Mouse (Mus musculus) liver, embryonic 12.5 days (tissue): ENCODE measurements around the gene 4930519P11Rik. TPM values are rescaled to one million over a fixed set of nuclear protein-coding genes. Genes with fewer than 3 reads are reported as not detected.

Experiments
- ATAC-seq: fragments of 200-750 bp; cut with Nextera tagmentation; 2 replicates; pipeline ENCODE4 v1.8.0; 2017; ENCODE audit warnings: moderate number of reproducible peaks, mild to moderate bottlenecking, moderate library complexity
- H3K27ac ChIP-seq: fragments of 300-500 bp; sonication (generic); 2 replicates; pipeline ENCODE4 v1.5.1; 2016; ENCODE audit warnings: mild to moderate bottlenecking
- H3K27me3 ChIP-seq: fragments of 300-500 bp; sonication (generic); replicated peaks from 2 replicates; pipeline ENCODE4 v1.6.1; 2016; ENCODE audit warnings: mild to moderate bottlenecking, moderate library complexity
- H3K36me3 ChIP-seq: fragments of 300-500 bp; sonication (generic); 2 replicates; pipeline ENCODE4 v1.6.1; 2016; ENCODE audit warnings: mild to moderate bottlenecking, moderate library complexity
- H3K4me1 ChIP-seq: fragments of 300-500 bp; sonication (generic); 2 replicates; pipeline ENCODE4 v1.6.1; 2016
- H3K4me2 ChIP-seq: fragments of 300-500 bp; sonication (generic); 2 replicates; pipeline ENCODE4 v1.6.1; 2016; ENCODE audit warnings: mild to moderate bottlenecking, moderate library complexity
- H3K4me3 ChIP-seq: fragments of 300-500 bp; sonication (generic); 2 replicates; pipeline ENCODE4 v1.5.1; 2016; ENCODE audit warnings: mild to moderate bottlenecking, moderate library complexity
- H3K9ac ChIP-seq: fragments of 300-500 bp; sonication (generic); 2 replicates; pipeline ENCODE4 v1.6.1; 2016; ENCODE audit warnings: mild to moderate bottlenecking, moderate library complexity
- H3K9me3 ChIP-seq: fragments of 300-500 bp; sonication (generic); replicated peaks from 2 replicates; pipeline ENCODE4 v1.6.1; 2016; ENCODE audit warnings: mild to moderate bottlenecking, moderate library complexity
- WGBS: fragments of 180-500 bp; shearing (Covaris S2); methylation state at CpG from one replicate; pipeline ENCODE4 v1.1.7; 2016; ENCODE audit not compliant: insufficient replicate concordance; 5-methylcytosine and 5-hydroxymethylcytosine counted together
- polyA plus RNA-seq: library from polyadenylated mRNA; unstranded; fragments of >200 nt; fragmentation: Nextera tagmentation; extraction: Ambion mirVana; gene quantifications from 2 replicates; pipeline ENCODE4 v1.2.1, GENCODE M21; 2016

The 4930519P11Rik gene
- polyA plus RNA-seq, 1 experiment from 2014 or later = 0.45 TPM

- Histone ChIP-seq H3K4me2 (no peak overlapping the region), H3K27ac (no peak overlapping the region), H3K4me1 (0 out of 2 replicates have a peak, but pooled peaks cover 5% of the 10 kb centered on the region), H3K9me3 (no peaks in the 10 kb centered on the region), H3K9ac (no peak overlapping the region), H3K4me3 (no peak overlapping the region), H3K36me3 (no peaks in the 10 kb centered on the region), H3K27me3 (no peaks in the 10 kb centered on the region)
- whole genome bisulfite sequencing = 66% methylated on average over 12 of the region's 12 CpGs
- no peak for ATAC-seq
Measured at GRCm38 (mm10) chr2:154576876-154577743, 36.1 kb downstream of the 4930519P11Rik start.

- Histone ChIP-seq H3K9ac (no peak overlapping the region), H3K36me3 (no peaks in the 10 kb centered on the region), H3K27ac (no peak overlapping the region), H3K4me3 (no peak overlapping the region), H3K9me3 (no peaks in the 10 kb centered on the region), H3K4me1 (peaks cover 23% of the 10 kb centered on the region), H3K27me3 (no peaks in the 10 kb centered on the region), H3K4me2 (no peak overlapping the region)
- 51% methylated on average over 7 of the region's 7 CpGs for WGBS
- ATAC-seq = no peak
Measured at GRCm38 (mm10) chr2:154574271-154574670, 39.0 kb downstream of the 4930519P11Rik start.

DNA sequence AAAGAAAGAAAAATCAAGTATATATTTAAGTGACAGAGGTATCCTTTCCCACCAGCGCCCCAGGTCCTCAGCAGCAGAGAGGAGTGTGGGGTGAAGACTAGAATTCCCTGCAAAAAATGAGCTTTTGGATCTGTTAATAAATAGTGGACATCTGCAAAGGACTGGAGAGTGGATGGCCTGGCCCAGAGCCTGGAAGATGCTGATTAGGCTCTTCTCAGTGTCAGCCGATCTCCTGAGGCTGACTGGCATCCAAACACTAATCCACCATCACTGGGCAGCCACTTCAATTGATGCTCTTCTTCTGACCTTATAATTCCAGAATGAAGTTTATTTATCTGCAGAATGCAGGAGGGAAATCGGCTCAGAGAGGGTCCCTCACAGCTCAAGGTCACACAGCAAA lies 40.2 kb downstream of the 4930519P11Rik start:
- Histone ChIP-seq H3K4me2 (no peak overlapping the region), H3K27ac (no peak overlapping the region), H3K4me3 (no peak overlapping the region), H3K36me3 (0 out of 2 replicates have a peak, but pooled peaks cover under 1% of the 10 kb centered on the region), H3K9me3 (no peaks in the 10 kb centered on the region), H3K27me3 (no peaks in the 10 kb centered on the region), H3K4me1 (peaks cover 34% of the 10 kb centered on the region), H3K9ac (no peak overlapping the region)
- WGBS = 73% methylated on average over 3 of the region's 3 CpGs
- ATAC-seq = no peak

- Histone ChIP-seq H3K4me1 (peaks cover 44% of the 10 kb centered on the region), H3K27ac (no peak overlapping the region), H3K4me2 (no peak overlapping the region), H3K27me3 (no peaks in the 10 kb centered on the region), H3K4me3 (no peak overlapping the region), H3K9me3 (no peaks in the 10 kb centered on the region), H3K9ac (no peak overlapping the region), H3K36me3 (0 out of 2 replicates have a peak, but pooled peaks cover 4% of the 10 kb centered on the region)
- no peak for ATAC-seq
- WGBS = 65% methylated on average over 8 of the region's 8 CpGs
Measured at GRCm38 (mm10) chr2:154571976-154572375, 41.3 kb downstream of the 4930519P11Rik start.

DNA sequence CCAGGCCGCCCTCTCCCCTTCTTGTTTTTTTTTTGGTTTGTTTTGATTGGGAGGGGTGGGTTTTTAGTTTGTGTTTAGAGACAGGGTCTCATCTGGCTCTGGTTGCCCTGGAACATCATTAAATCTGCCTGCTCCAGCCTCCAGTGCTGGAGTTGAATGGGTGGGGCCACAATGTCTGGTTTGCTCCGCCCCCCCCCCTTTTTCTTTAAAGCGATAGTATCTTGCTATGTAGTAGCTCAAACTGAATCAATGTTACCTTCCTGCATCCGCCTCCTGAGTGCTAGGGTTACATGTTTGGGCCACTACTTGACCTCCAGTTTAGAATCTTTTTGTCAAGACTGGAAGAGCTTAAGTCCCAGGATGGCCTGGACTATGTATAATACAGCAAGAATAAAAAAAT lies 42.0 kb downstream of the 4930519P11Rik start:
- ATAC-seq = no peak
- 0 out of 2 replicates have a peak overlapping the region, but pooled peaks have one; percentile 62 for H3K27ac ChIP-seq
- H3K9ac ChIP-seq = peak overlapping the region; percentile 68; the same call in 1 of the 2 replicates
- 46% methylated on average over 4 of the region's 4 CpGs for WGBS
- H3K4me2 ChIP-seq = peak overlapping the region; percentile 81; the same call in 1 of the 2 replicates
- H3K4me3 ChIP-seq = no peak overlapping the region
- no peaks in the 10 kb centered on the region for H3K9me3 ChIP-seq
- H3K36me3 ChIP-seq = peaks cover 4% of the 10 kb centered on the region; the same call in 1 of the 2 replicates
- no peaks in the 10 kb centered on the region for H3K27me3 ChIP-seq
- peaks cover 48% of the 10 kb centered on the region for H3K4me1 ChIP-seq

GRCm38 (mm10) chr2:154570666-154571065 lies 42.6 kb downstream of the 4930519P11Rik start:
- 35% methylated on average over 4 of the region's 4 CpGs for WGBS
- peaks cover 52% of the 10 kb centered on the region for H3K4me1 ChIP-seq
- H3K9me3 ChIP-seq = no peaks in the 10 kb centered on the region
- H3K36me3 ChIP-seq = peaks cover 10% of the 10 kb centered on the region; the same call in 1 of the 2 replicates
- H3K27me3 ChIP-seq = no peaks in the 10 kb centered on the region
- ATAC-seq = no peak
- H3K27ac ChIP-seq = peak overlapping the region; percentile 62
- peak overlapping the region; percentile 68 for H3K9ac ChIP-seq
- peak overlapping the region; percentile 86 for H3K4me3 ChIP-seq
- peak overlapping the region; percentile 81 for H3K4me2 ChIP-seq

DNA sequence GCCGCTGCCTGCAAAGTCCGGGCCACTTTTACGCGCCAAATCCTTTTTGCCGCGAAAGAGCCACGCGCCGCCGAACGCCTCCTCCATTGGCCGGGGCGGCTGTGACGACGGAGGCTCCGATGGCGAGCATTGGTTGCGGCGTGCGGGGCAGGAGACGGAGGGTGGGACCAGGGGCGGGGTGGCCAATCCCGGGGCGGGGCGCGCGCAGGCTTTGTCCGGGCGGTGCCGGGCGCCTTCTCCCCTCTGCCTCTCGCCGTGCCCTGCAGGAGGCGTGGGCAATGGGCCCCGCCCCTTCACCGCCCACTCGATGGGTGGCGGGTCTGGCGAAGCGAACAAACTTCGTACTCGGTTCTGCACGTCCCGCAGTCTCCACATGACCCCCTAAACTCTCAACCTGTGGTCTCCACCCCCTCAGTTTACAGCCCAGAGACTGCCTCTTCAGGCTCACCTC lies 43.4 kb downstream of the 4930519P11Rik start, which contains the start of gene E2f1:
TSS of gene E2f1 (minus strand) at position 57 of the 451 bp plus-strand sequence.
- H3K27ac ChIP-seq = peak within 1 kb of the TSS; percentile 91
- ATAC-seq = peak; percentile 96
- peak within 1 kb of the TSS; percentile 81 for H3K4me2 ChIP-seq
- no peaks in the 10 kb centered on the region for H3K9me3 ChIP-seq
- peaks cover 61% of the 10 kb centered on the region for H3K4me1 ChIP-seq
- WGBS = 0% methylated on average over 43 of the region's 44 CpGs
- peak within 1 kb of the TSS; percentile 87 for H3K9ac ChIP-seq
- H3K27me3 ChIP-seq = no peaks in the 10 kb centered on the region
- H3K4me3 ChIP-seq = peak within 1 kb of the TSS; percentile 86
- H3K36me3 ChIP-seq = peaks cover 18% of the 10 kb centered on the region

DNA sequence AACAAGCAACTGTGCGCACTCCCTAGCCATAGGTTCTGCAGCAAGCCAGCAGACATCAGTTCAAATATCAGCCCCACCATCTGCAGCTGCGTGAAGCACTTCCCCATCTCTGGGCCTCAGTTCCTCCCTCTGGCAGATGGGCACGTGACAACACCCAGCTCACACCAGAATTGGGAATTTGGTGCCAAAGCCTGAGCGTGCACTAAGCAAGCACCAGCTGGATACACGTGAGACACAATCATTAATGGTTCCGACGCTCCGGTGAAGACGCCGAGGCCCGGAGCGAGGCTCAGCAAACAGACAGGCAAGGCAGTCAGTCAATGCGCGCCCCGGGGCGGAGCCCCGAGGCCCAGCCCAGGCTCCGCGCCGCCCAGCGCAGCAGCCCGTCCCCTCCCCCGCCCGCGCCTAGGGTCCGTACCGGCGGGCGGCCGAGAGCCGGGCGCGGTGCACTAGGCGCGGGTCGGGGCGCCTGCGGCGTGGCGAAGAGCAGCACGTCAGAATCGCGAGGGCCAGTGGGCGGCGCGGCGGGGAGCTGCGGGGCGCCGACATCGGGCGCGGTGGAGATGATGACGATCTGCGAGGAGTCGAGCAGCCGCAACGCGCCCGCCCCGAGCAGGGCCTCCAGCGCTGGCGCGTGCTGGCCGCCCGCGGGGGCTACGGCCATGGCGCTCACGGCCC lies 44.0 kb downstream of the 4930519P11Rik start:
- WGBS = under 1% methylated on average over 53 of the region's 70 CpGs
- ATAC-seq = peak; percentile 80

GRCm38 (mm10) chr2:154568329-154569070 lies 44.7 kb downstream of the 4930519P11Rik start:
- Histone ChIP-seq H3K4me2 (peak overlapping the region; percentile 81), H3K4me1 (peaks cover 63% of the 10 kb centered on the region), H3K27ac (peak overlapping the region; percentile 91), H3K4me3 (peak overlapping the region; percentile 86), H3K9ac (peak overlapping the region; percentile 87), H3K27me3 (no peaks in the 10 kb centered on the region), H3K9me3 (no peaks in the 10 kb centered on the region), H3K36me3 (peaks cover 31% of the 10 kb centered on the region)
- ATAC-seq = no peak
- WGBS = 17% methylated on average over 10 of the region's 10 CpGs

More for the DNA sequence above, 44.0 kb downstream of the 4930519P11Rik start:
- peaks cover 24% of the 10 kb centered on the region for H3K36me3 ChIP-seq
- no peaks in the 10 kb centered on the region for H3K9me3 ChIP-seq
- peak overlapping the region; percentile 81 for H3K4me2 ChIP-seq
- H3K4me3 ChIP-seq = peak overlapping the region; percentile 86
- peak overlapping the region; percentile 87 for H3K9ac ChIP-seq
- H3K27ac ChIP-seq = peak overlapping the region; percentile 91
- H3K27me3 ChIP-seq = no peaks in the 10 kb centered on the region
- peaks cover 63% of the 10 kb centered on the region for H3K4me1 ChIP-seq

- peaks cover 39% of the 10 kb centered on the region for H3K36me3 ChIP-seq
- peak overlapping the region; percentile 91 for H3K27ac ChIP-seq
- peak overlapping the region; percentile 81 for H3K4me2 ChIP-seq
- H3K4me1 ChIP-seq = peaks cover 63% of the 10 kb centered on the region
- H3K27me3 ChIP-seq = no peaks in the 10 kb centered on the region
- H3K9ac ChIP-seq = peak overlapping the region; percentile 87
- WGBS = 64% methylated on average over 2 of the region's 2 CpGs
- H3K4me3 ChIP-seq = peak overlapping the region; percentile 86
- no peak for ATAC-seq
- H3K9me3 ChIP-seq = no peaks in the 10 kb centered on the region
Measured at GRCm38 (mm10) chr2:154567766-154568165, 45.5 kb downstream of the 4930519P11Rik start.

DNA sequence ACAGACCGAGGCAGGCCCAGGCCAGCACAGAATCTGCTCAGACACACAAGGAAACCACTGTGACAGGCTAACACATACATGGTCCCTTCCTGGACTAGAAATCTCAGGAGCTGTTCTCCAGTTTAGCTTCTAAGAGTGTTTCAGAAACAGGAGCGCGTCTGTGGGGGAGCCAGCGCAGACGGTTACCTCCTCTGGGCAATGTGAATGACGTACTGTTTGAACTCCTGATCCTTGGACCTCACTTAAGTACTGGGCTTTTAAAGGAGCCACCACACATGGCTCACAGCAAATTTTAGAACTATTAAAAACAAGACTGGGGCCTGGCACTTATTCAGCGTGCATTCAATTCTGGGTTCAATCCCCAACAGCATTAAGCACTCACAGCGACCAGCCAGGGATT lies 46.6 kb downstream of the 4930519P11Rik start:
- Histone ChIP-seq H3K27me3 (no peaks in the 10 kb centered on the region), H3K4me3 (no peak overlapping the region), H3K4me2 (peak overlapping the region; percentile 21; the same call in 1 of the 2 replicates), H3K27ac (no peak overlapping the region), H3K9ac (no peak overlapping the region), H3K9me3 (no peaks in the 10 kb centered on the region), H3K4me1 (peaks cover 60% of the 10 kb centered on the region), H3K36me3 (peaks cover 50% of the 10 kb centered on the region)
- no peak for ATAC-seq
- WGBS = 78% methylated on average over 8 of the region's 8 CpGs
